Mouse (Mus musculus) midbrain, embryonic 15.5 days (tissue): ENCODE results near the gene Lrriq1. TPM values are rescaled to one million over a fixed set of nuclear protein-coding genes. Genes with fewer than 3 reads are reported as not detected.

ENCODE experiments used
- ATAC-seq: fragments of 200-750 bp; cut with Nextera tagmentation; replicated peaks from 2 replicates; pipeline ENCODE4 v1.8.0; 2017; ENCODE audit warnings: moderate TSS enrichment
- H3K27ac ChIP-seq: fragments of 300-500 bp; sonication (generic); 2 replicates; pipeline ENCODE4 v1.5.1; 2015; ENCODE audit warnings: mild to moderate bottlenecking, inconsistent platforms
- H3K27me3 ChIP-seq: fragments of 300-500 bp; sonication (generic); replicated peaks from 2 replicates; pipeline ENCODE4 v1.6.1; 2015; ENCODE audit warnings: inconsistent platforms
- H3K36me3 ChIP-seq: fragments of 300-500 bp; sonication (generic); replicated peaks from 2 replicates; pipeline ENCODE4 v1.6.1; 2015; ENCODE audit warnings: inconsistent platforms
- H3K4me1 ChIP-seq: fragments of 300-500 bp; sonication (generic); 2 replicates; pipeline ENCODE4 v1.6.1; 2015; ENCODE audit warnings: inconsistent platforms
- H3K4me2 ChIP-seq: fragments of 300-500 bp; sonication (generic); 2 replicates; pipeline ENCODE4 v1.6.1; 2015; ENCODE audit warnings: inconsistent platforms, mild to moderate bottlenecking, moderate library complexity
- H3K4me3 ChIP-seq: fragments of 300-500 bp; sonication (generic); 2 replicates; pipeline ENCODE4 v1.5.1; 2015; ENCODE audit warnings: mild to moderate bottlenecking, inconsistent platforms
- H3K9ac ChIP-seq: fragments of 300-500 bp; sonication (generic); 2 replicates; pipeline ENCODE4 v1.6.1; 2015; ENCODE audit warnings: mild to moderate bottlenecking, inconsistent platforms
- H3K9me3 ChIP-seq: fragments of 300-500 bp; sonication (generic); 2 replicates; pipeline ENCODE4 v1.6.1; 2016; ENCODE audit warnings: inconsistent platforms
- WGBS: fragments of 180-500 bp; shearing (Covaris S2); methylation state at CpG from one replicate; pipeline ENCODE4 v1.1.7; 2015; ENCODE audit warnings: mixed read lengths; 5-methylcytosine and 5-hydroxymethylcytosine counted together
- polyA plus RNA-seq: library from polyadenylated mRNA; unstranded; fragments of >200 nt; fragmentation: Nextera tagmentation; extraction: Ambion mirVana; gene quantifications from 2 replicates; pipeline ENCODE4 v1.2.1, GENCODE M21; 2015

Gene Lrriq1
- polyA plus RNA-seq, 1 experiment from 2014 or later, result 4.0 TPM

DNA sequence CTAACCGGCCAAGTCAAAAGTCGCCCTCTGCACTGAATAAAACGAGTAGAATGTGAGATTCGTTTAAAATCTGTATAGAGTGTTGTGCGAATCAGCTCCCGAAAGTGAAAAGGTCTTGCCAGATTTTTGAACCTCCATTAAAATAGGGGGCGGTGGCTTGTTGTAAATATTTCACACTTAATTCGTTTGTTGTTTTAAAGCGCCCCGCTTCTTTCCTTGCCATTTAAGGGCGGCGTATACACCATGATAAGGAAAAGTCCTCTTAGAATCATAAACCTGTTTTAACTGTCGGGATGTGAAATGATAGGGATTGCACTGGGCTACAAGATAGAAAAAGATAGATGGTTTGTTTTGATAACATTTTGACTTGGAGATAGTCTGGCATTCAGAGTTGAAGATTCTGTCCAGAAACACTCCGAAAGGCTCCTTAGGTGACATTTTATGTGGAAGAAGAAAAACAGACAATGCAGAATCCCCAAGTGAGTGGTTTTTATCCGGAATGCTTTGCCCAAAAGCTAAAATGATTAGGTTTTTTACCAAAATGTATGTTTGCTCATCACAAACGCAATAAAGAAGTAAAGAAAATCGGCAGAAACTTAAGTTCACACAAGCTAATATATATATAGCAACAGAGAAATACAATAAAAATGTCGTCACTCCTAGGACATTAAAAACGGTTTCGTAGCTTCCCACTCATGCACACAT lies 208.7 kb downstream of the Lrriq1 start:
- H3K9me3 ChIP-seq, result no peaks in the 10 kb centered on the region
- H3K4me1 ChIP-seq, result peaks cover 16% of the 10 kb centered on the region
- no peak overlapping the region for H3K4me2 ChIP-seq
- H3K27me3 ChIP-seq, result peaks cover 52% of the 10 kb centered on the region
- no peak overlapping the region for H3K27ac ChIP-seq
- WGBS, result under 1% methylated on average over 20 of the region's 20 CpGs
- no peak overlapping the region for H3K9ac ChIP-seq
- no peaks in the 10 kb centered on the region for H3K36me3 ChIP-seq
- no peak for ATAC-seq
- no peak overlapping the region for H3K4me3 ChIP-seq

GRCm38 (mm10) chr10:103026636-103027225 lies 209.4 kb downstream of the Lrriq1 start:
- Histone ChIP-seq H3K36me3 (no peaks in the 10 kb centered on the region), H3K9ac (no peak overlapping the region), H3K9me3 (no peaks in the 10 kb centered on the region), H3K27me3 (peaks cover 45% of the 10 kb centered on the region), H3K4me3 (no peak overlapping the region), H3K4me1 (peaks cover 16% of the 10 kb centered on the region), H3K4me2 (no peak overlapping the region), H3K27ac (no peak overlapping the region)
- no peak for ATAC-seq
- WGBS, result under 1% methylated on average over 17 of the region's 17 CpGs

DNA sequence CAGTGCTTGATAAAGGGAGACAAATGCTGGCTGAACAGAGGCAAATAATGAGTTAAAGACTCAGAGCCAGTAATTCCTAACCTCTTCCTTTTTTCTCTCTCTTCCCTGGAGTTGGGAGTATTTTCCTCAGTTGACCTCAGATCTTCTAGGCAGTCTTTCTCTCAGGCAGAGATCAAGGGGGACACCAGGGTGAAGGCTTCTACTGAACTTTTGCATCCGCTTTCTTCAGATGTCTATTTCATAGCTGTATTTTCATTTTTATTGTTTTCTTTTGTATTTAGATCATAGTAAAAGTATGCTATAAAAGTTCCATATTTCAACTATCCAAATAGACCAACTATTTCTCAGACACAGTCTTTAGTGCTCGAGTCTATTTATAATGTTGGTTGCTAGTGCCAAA lies 233.6 kb downstream of the Lrriq1 start:
- Histone ChIP-seq H3K9me3 (no peaks in the 10 kb centered on the region), H3K4me1 (no peaks in the 10 kb centered on the region), H3K9ac (no peak overlapping the region), H3K27ac (no peak overlapping the region), H3K36me3 (no peaks in the 10 kb centered on the region), H3K4me2 (no peak overlapping the region), H3K27me3 (no peaks in the 10 kb centered on the region), H3K4me3 (no peak overlapping the region)
- 89% methylated on average over 2 of the region's 2 CpGs for WGBS
- no peak for ATAC-seq

DNA sequence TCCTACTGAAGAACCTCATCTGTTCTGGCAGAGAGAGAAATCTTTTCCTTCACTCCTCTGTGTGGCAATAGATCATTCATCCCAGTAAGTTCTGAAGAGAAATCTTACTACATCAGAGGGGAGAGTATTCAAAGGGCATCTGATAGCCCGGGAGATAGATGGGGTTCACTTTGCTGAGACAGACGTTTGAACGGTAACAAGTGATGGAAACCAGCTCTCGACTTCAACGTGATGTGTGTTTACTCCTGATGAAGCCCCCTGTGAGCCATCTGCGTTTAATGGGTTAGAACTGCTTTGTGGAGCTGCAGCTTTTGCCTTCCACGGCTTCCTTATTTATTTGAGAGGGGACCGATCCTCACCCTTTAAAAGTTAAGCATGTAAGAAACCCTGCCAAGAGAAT lies 235.2 kb downstream of the Lrriq1 start:
- no peaks in the 10 kb centered on the region for H3K4me1 ChIP-seq
- H3K27ac ChIP-seq, result no peak overlapping the region
- no peak overlapping the region for H3K9ac ChIP-seq
- WGBS, result 73% methylated on average over 8 of the region's 8 CpGs
- no peak for ATAC-seq
- no peaks in the 10 kb centered on the region for H3K36me3 ChIP-seq
- H3K27me3 ChIP-seq, result no peaks in the 10 kb centered on the region
- no peak overlapping the region for H3K4me3 ChIP-seq
- H3K4me2 ChIP-seq, result no peak overlapping the region
- no peaks in the 10 kb centered on the region for H3K9me3 ChIP-seq

GRCm38 (mm10) chr10:102999584-102999983 lies 236.5 kb downstream of the Lrriq1 start:
- Histone ChIP-seq H3K27me3 (no peaks in the 10 kb centered on the region), H3K27ac (no peak overlapping the region), H3K4me3 (no peak overlapping the region), H3K36me3 (no peaks in the 10 kb centered on the region), H3K4me1 (no peaks in the 10 kb centered on the region), H3K9ac (no peak overlapping the region), H3K9me3 (no peaks in the 10 kb centered on the region), H3K4me2 (no peak overlapping the region)
- no peak for ATAC-seq

Other genes with a start within 250 kb of the Lrriq1 start
- gene Alx1, start 206.1 kb downstream of the Lrriq1 start, polyA plus RNA-seq, result 0.14 and 0.57 TPM in 2 replicates
- gene Slc6a15, start 131.5 kb upstream of the Lrriq1 start, polyA plus RNA-seq, result 45.3 and 51.7 TPM in 2 replicates